Mouse (Mus musculus) ES-E14 (cell line): ENCODE measurements around the gene Nfkbie. TPM values are rescaled to one million over a fixed set of nuclear protein-coding genes. Genes with fewer than 3 reads are reported as not detected.

ENCODE experiments used
- DNase-seq: peaks from one replicate; pipeline ENCODE4 v3.0.0-alpha.2; 2013; ENCODE audit warnings: low read depth, low spot score
- H3K27ac ChIP-seq: 2 replicates; pipeline ENCODE4 v1.5.1; 2012; ENCODE audit warnings: low read depth, mild to moderate bottlenecking, low read length, moderate library complexity, mixed read lengths; ENCODE audit not compliant: poor library complexity, insufficient read depth, severe bottlenecking
- H3K36me3 ChIP-seq: 2 replicates; pipeline ENCODE4 v1.6.1; 2012; ENCODE audit warnings: mild to moderate bottlenecking, low read length, moderate library complexity, mixed read lengths; ENCODE audit not compliant: control insufficient read depth, poor library complexity, insufficient read depth, severe bottlenecking
- H3K4me1 ChIP-seq, 2 experiments: fragments of 150-350 bp in 1 of 2; sonication (generic) in 1 of 2; 2 replicates each; pipeline ENCODE4 v1.6.1; 2012; ENCODE audit warnings: low read length in 2 of 2, mild to moderate bottlenecking in 1 of 2, mixed read lengths in 1 of 2; ENCODE audit not compliant: control insufficient read depth in 2 of 2, insufficient read depth in 2 of 2, poor library complexity in 1 of 2
- H3K4me3 ChIP-seq, 2 experiments: fragments of 150-350 bp in 1 of 2; sonication (generic) in 1 of 2; 2 replicates each; pipeline ENCODE4 v1.5.1; 2012; ENCODE audit warnings: low read length in 2 of 2, low read depth in 1 of 2, mild to moderate bottlenecking in 1 of 2, mixed read lengths in 1 of 2; ENCODE audit not compliant: insufficient read depth in 1 of 2, poor library complexity in 1 of 2, severe bottlenecking in 1 of 2
- H3K9ac ChIP-seq: 2 replicates; pipeline ENCODE4 v1.6.1; 2012; ENCODE audit warnings: low read depth, mild to moderate bottlenecking, low read length, mixed read lengths; ENCODE audit not compliant: poor library complexity, insufficient read depth, severe bottlenecking
- H3K9me3 ChIP-seq: fragments of 150-350 bp; sonication (generic); 2 replicates; pipeline ENCODE4 v1.6.1; 2012; ENCODE audit warnings: low read depth, mild to moderate bottlenecking, low read length; ENCODE audit not compliant: control insufficient read depth, insufficient read depth
- CHD2 ChIP-seq: IDR thresholded peaks from 2 replicates; pipeline ENCODE4 v1.6.1; 2014; ENCODE audit warnings: mild to moderate bottlenecking, low read depth, low read length, inconsistent platforms
- HCFC1 ChIP-seq: IDR thresholded peaks from 2 replicates; pipeline ENCODE4 v1.6.1; 2012; ENCODE audit warnings: low read length, inconsistent platforms, borderline replicate concordance; ENCODE audit not compliant: insufficient read depth
- MAFK ChIP-seq: IDR thresholded peaks from 2 replicates; pipeline ENCODE4 v1.6.1; 2014; ENCODE audit warnings: mild to moderate bottlenecking, low read depth, low read length, inconsistent platforms; ENCODE audit not compliant: insufficient read depth
- ZC3H11A ChIP-seq: IDR thresholded peaks from 2 replicates; pipeline ENCODE4 v1.6.1; 2012; ENCODE audit warnings: low read depth, mild to moderate bottlenecking, inconsistent platforms, low read length, borderline replicate concordance
- ZNF384 ChIP-seq: IDR thresholded peaks from 2 replicates; pipeline ENCODE4 v1.6.1; 2012; ENCODE audit warnings: low read depth, low read length, inconsistent platforms
- in situ Hi-C, 2 experiments: fragments of 600-800 bp; cut with MboI; formaldehyde crosslinking; loops; one replicate each; pipeline ENCODE4 v1.15.1; 2025; ENCODE audit warnings: low sequenced_read_pairs in 2 of 2, inconsistent platforms in 1 of 2; ENCODE audit not compliant: unreplicated experiment in 2 of 2
- total RNA-seq: library from RNA; depleted of rRNA; stranded (reverse); fragments of 300-350 nt; gene quantifications from 2 replicates; pipeline ENCODE4 v1.2.3, GENCODE M21; 2012

The Nfkbie gene
- total RNA-seq, 1 experiment, result 2.2 TPM

- H3K4me3 ChIP-seq, result no peak overlapping the region
- TF ChIP-seq CHD2, result no peak
- TF ChIP-seq ZC3H11A, result 0 out of 2 replicates have a peak, but pooled peaks have one; percentile 7
- in situ Hi-C loops, result no loop called here
- H3K27ac ChIP-seq, result no peak overlapping the region
- H3K36me3 ChIP-seq, result peaks cover 17% of the 10 kb centered on the region
- no peak for DNase-seq
- no peak overlapping the region for H3K9ac ChIP-seq
- no peaks in the 10 kb centered on the region for H3K9me3 ChIP-seq
- peaks cover 7 to 42% of the 10 kb centered on the region in 2 experiments for H3K4me1 ChIP-seq
Measured at GRCm38 (mm10) chr17:45581567-45581983, 26.1 kb downstream of the Nfkbie start.

- Histone ChIP-seq H3K4me1 (peaks cover 7 to 42% of the 10 kb centered on the region in 2 experiments), H3K9me3 (no peaks in the 10 kb centered on the region), H3K9ac (no peak overlapping the region), H3K4me3 (no peak overlapping the region), H3K36me3 (peaks cover 23% of the 10 kb centered on the region), H3K27ac (no peak overlapping the region)
- TF ChIP-seq HCFC1, result no peak
- TF ChIP-seq ZC3H11A, result no peak
- no peak for TF ChIP-seq MAFK
- TF ChIP-seq CHD2, result no peak
- TF ChIP-seq ZNF384, result no peak
- in situ Hi-C loops, result no loop called here
- DNase-seq, result no peak
Measured at GRCm38 (mm10) chr17:45582188-45582587, 26.7 kb downstream of the Nfkbie start.

GRCm38 (mm10) chr17:45582715-45583355, 27.3 kb downstream of the Nfkbie start:
- TF ChIP-seq ZC3H11A, result no peak
- TF ChIP-seq CHD2, result no peak
- no peak for TF ChIP-seq MAFK
- no peak for TF ChIP-seq ZNF384
- no peak for TF ChIP-seq HCFC1
- H3K9me3 ChIP-seq, result no peaks in the 10 kb centered on the region
- DNase-seq, result no peak
- H3K4me1 ChIP-seq, result peaks cover 7 to 40% of the 10 kb centered on the region in 2 experiments
- H3K36me3 ChIP-seq, result peaks cover 27% of the 10 kb centered on the region
- H3K9ac ChIP-seq, result no peak overlapping the region
- no peak overlapping the region for H3K27ac ChIP-seq
- in situ Hi-C loops, result no loop called here
- H3K4me3 ChIP-seq, result no peak overlapping the region

- in situ Hi-C loops, result no loop called here
- no peak for DNase-seq
- peak overlapping the region; percentile 26 to 40; a peak in 2 of 4 replicates for H3K4me3 ChIP-seq
Measured at GRCm38 (mm10) chr17:45584096-45584896, 28.8 kb downstream of the Nfkbie start.

More at GRCm38 (mm10) chr17:45584096-45584896, 28.8 kb downstream of the Nfkbie start:
- peaks cover 40% of the 10 kb centered on the region for H3K36me3 ChIP-seq
- peak overlapping the region; percentile 58 for H3K27ac ChIP-seq
- H3K9me3 ChIP-seq, result no peaks in the 10 kb centered on the region
- H3K9ac ChIP-seq, result peak overlapping the region; percentile 55
- peaks cover 7 to 39% of the 10 kb centered on the region in 2 experiments for H3K4me1 ChIP-seq
- no peak for TF ChIP-seq ZNF384
- peak; percentile 17; the same call in 1 of the 2 replicates for TF ChIP-seq CHD2
